9 mouse cellular contexts compared by ENCODE assay signal in the genomic region with DNA sequence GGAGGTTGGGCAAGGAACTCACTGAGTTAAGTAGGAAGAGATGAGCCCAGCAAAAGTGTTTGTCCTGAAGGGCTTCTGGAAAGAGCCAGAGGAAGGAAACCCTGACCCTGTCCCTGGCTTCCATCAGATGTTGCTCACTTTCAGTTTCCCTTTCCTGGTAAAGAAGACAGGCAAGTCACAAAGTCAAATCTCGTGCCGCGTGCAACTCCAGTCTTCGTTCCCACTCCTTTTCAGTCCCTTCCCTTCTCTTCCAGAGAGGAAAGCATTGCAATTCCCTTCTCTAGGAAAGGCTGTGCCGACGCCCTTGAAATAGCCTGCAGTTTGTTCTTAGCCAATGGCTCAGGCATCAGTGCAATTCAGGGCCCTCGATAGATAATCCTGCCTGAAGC. TPM values are rescaled to one million over a fixed set of nuclear protein-coding genes. Genes with fewer than 3 reads are reported as not detected.
DNase-seq lines count a peak whose midpoint lies in the region; ATAC-seq and TF ChIP-seq lines count a peak whose summit lies in the region.
"Had no signal": no experiment of that assay in that cellular context is flagged by ENCODE, and none has a peak within 500 bp of the region (broad histone marks: within the 10 kb centered on the region; RNA-seq: fewer than 3 reads in every experiment).

No protein-coding gene starts in this region.

- H3K36me3 ChIP-seq in intestine, postnatal 0 days (ENCODE audit: control insufficient read depth, insufficient read depth): peaks cover 9% of the 10 kb centered on the region
- peaks cover 11% of the 10 kb centered on the region for H3K36me3 ChIP-seq in lung, embryonic 14.5 days (ENCODE audit: insufficient read depth)
- 0 out of 2 replicates have a peak, but pooled peaks cover 3% of the 10 kb centered on the region for H3K36me3 ChIP-seq in midbrain, embryonic 15.5 days (replicated peaks)
- peaks cover 8% of the 10 kb centered on the region for H3K36me3 ChIP-seq in forebrain, embryonic 13.5 days (ENCODE audit: poor library complexity, severe bottlenecking)
- H3K36me3 ChIP-seq in forebrain, embryonic 16.5 days (ENCODE audit: control insufficient read depth, insufficient read depth): peaks cover 3% of the 10 kb centered on the region; the same call in 1 of the 2 replicates

- TF ChIP-seq CTCF in intestine, postnatal 0 days (IDR thresholded peaks at IDR 0.05; ENCODE audit: low read depth): no peak
- no peak for TF ChIP-seq CTCF in lung, embryonic 14.5 days (IDR thresholded peaks at IDR 0.05; ENCODE audit: low read depth)

- peak overlapping the region; percentile 46; the same call in 1 of the 2 replicates for H3K9ac ChIP-seq in intestine, postnatal 0 days (ENCODE audit: low read depth, low read length)
- no peak overlapping the region for H3K9ac ChIP-seq in lung, embryonic 14.5 days
- H3K9ac ChIP-seq in midbrain, embryonic 15.5 days: no peak overlapping the region
- no peak overlapping the region for H3K9ac ChIP-seq in forebrain, embryonic 13.5 days
- H3K9ac ChIP-seq in forebrain, embryonic 16.5 days (replicated peaks; ENCODE audit: low read depth, low read length): no peak overlapping the region
- H3K9ac ChIP-seq: embryonic facial prominence, embryonic 13.5 days had no signal

- peak overlapping the region; percentile 52 for H3K4me3 ChIP-seq in brown adipose tissue, adult 24 weeks (ENCODE audit: insufficient read depth, low read depth, low read length)
- H3K4me3 ChIP-seq in intestine, postnatal 0 days (ENCODE audit: low read depth, low read length): peak overlapping the region; percentile 14; the same call in 1 of the 2 replicates
- no peak overlapping the region for H3K4me3 ChIP-seq in lung, embryonic 14.5 days (ENCODE audit: low read depth, low read length)
- H3K4me3 ChIP-seq in midbrain, embryonic 15.5 days: no peak overlapping the region
- H3K4me3 ChIP-seq in forebrain, embryonic 13.5 days: no peak overlapping the region
- H3K4me3 ChIP-seq in forebrain, embryonic 16.5 days (replicated peaks; ENCODE audit: low read length): no peak overlapping the region
- H3K4me3 ChIP-seq: embryonic facial prominence, embryonic 13.5 days had no signal

- H3K27me3 ChIP-seq in intestine, postnatal 0 days (replicated peaks; ENCODE audit: control insufficient read depth, insufficient read depth, low read length): no peaks in the 10 kb centered on the region
- H3K27me3 ChIP-seq in lung, embryonic 14.5 days (ENCODE audit: insufficient read depth, low read length): no peaks in the 10 kb centered on the region
- no peaks in the 10 kb centered on the region for H3K27me3 ChIP-seq in midbrain, embryonic 15.5 days (replicated peaks)
- no peaks in the 10 kb centered on the region for H3K27me3 ChIP-seq in forebrain, embryonic 13.5 days
- H3K27me3 ChIP-seq in forebrain, embryonic 16.5 days (replicated peaks; ENCODE audit: control insufficient read depth, insufficient read depth, low read length): no peaks in the 10 kb centered on the region
- H3K27me3 ChIP-seq: embryonic facial prominence, embryonic 13.5 days had no signal

- peak overlapping the region; percentile 44 for H3K4me2 ChIP-seq in intestine, postnatal 0 days (replicated peaks; ENCODE audit: low read depth)
- peak overlapping the region; percentile 28; the same call in 1 of the 2 replicates for H3K4me2 ChIP-seq in lung, embryonic 14.5 days
- no peak overlapping the region for H3K4me2 ChIP-seq in midbrain, embryonic 15.5 days
- no peak overlapping the region for H3K4me2 ChIP-seq in forebrain, embryonic 13.5 days
- H3K4me2 ChIP-seq in forebrain, embryonic 16.5 days (ENCODE audit: low read length): no peak overlapping the region
- H3K4me2 ChIP-seq: embryonic facial prominence, embryonic 13.5 days had no signal

- peak overlapping the region; percentile 87 for H3K27ac ChIP-seq in brown adipose tissue, adult 24 weeks (replicated peaks; ENCODE audit: low read depth, low read length)
- H3K27ac ChIP-seq in intestine, postnatal 0 days (ENCODE audit: low read depth, low read length): peak overlapping the region; percentile 77
- H3K27ac ChIP-seq in lung, embryonic 14.5 days (ENCODE audit: low read depth): peak overlapping the region; percentile 74
- H3K27ac ChIP-seq in midbrain, embryonic 15.5 days: no peak overlapping the region
- H3K27ac ChIP-seq in forebrain, embryonic 13.5 days: no peak overlapping the region
- H3K27ac ChIP-seq in forebrain, embryonic 16.5 days (ENCODE audit: low read length): no peak overlapping the region
- H3K27ac ChIP-seq: embryonic facial prominence, embryonic 13.5 days had no signal

- WGBS in intestine, postnatal 0 days: 18% methylated on average over 7 of the region's 7 CpGs
- WGBS in lung, embryonic 14.5 days: 43% methylated on average over 7 of the region's 7 CpGs
- 75% methylated on average over 7 of the region's 7 CpGs for WGBS in midbrain, embryonic 15.5 days
- 81% methylated on average over 7 of the region's 7 CpGs for WGBS in forebrain, embryonic 13.5 days
- WGBS in forebrain, embryonic 16.5 days: 80% methylated on average over 7 of the region's 7 CpGs

- peaks cover 12% of the 10 kb centered on the region; the same call in 1 of the 2 replicates for H3K4me1 ChIP-seq in brown adipose tissue, adult 24 weeks (ENCODE audit: control insufficient read depth, insufficient read depth, insufficient read length, low read length)
- H3K4me1 ChIP-seq in intestine, postnatal 0 days (replicated peaks; ENCODE audit: control insufficient read depth, insufficient read depth, low read length): peaks cover 8% of the 10 kb centered on the region; the same call in 1 of the 2 replicates
- peaks cover 9% of the 10 kb centered on the region for H3K4me1 ChIP-seq in lung, embryonic 14.5 days (ENCODE audit: insufficient read depth)
- H3K4me1 ChIP-seq in midbrain, embryonic 15.5 days: peaks cover 22% of the 10 kb centered on the region
- H3K4me1 ChIP-seq in forebrain, embryonic 13.5 days: peaks cover 19% of the 10 kb centered on the region
- peaks cover 18% of the 10 kb centered on the region for H3K4me1 ChIP-seq in forebrain, embryonic 16.5 days (replicated peaks; ENCODE audit: control insufficient read depth, insufficient read depth, low read length)

- DNase-seq in ES-CJ7 (ENCODE audit: low read depth, low spot score): peak; percentile 27
- DNase-seq in lung, embryonic 14.5 days: peak; percentile 61
- no peak for DNase-seq in cerebellum, adult 18-20 months

- no peak for ATAC-seq in intestine, postnatal 0 days
- peak; percentile 6; the same call in 1 of the 2 replicates for ATAC-seq in lung, embryonic 14.5 days (ENCODE audit: insufficient read depth)
- ATAC-seq in midbrain, embryonic 15.5 days (replicated peaks): no peak
- ATAC-seq in forebrain, embryonic 13.5 days: no peak
- ATAC-seq in forebrain, embryonic 16.5 days: no peak

- no peaks in the 10 kb centered on the region for H3K9me3 ChIP-seq in intestine, postnatal 0 days (ENCODE audit: control insufficient read depth)
- no peaks in the 10 kb centered on the region for H3K9me3 ChIP-seq in lung, embryonic 14.5 days (ENCODE audit: low read depth, low read length)
- no peaks in the 10 kb centered on the region for H3K9me3 ChIP-seq in midbrain, embryonic 15.5 days
- H3K9me3 ChIP-seq in forebrain, embryonic 13.5 days (replicated peaks): no peaks in the 10 kb centered on the region
- H3K9me3 ChIP-seq in forebrain, embryonic 16.5 days (ENCODE audit: control insufficient read depth, low read length): no peaks in the 10 kb centered on the region
- H3K9me3 ChIP-seq: embryonic facial prominence, embryonic 13.5 days had no signal

RNA-seq across cellular contexts. Expression of a gene that starts 2.5 kb away (rescaled TPM):
- 14.4 and 20.0 TPM in 2 replicates for polyA plus RNA-seq in brown adipose tissue, adult 24 weeks (2012; ENCODE audit: insufficient read depth, insufficient read length, missing spikeins)
- polyA plus RNA-seq in intestine, postnatal 0 days (2015; fragmentation: Nextera tagmentation; extraction: Ambion mirVana): 59.2 and 62.0 TPM in 2 replicates
- 31.2 and 33.3 TPM in 2 replicates for polyA plus RNA-seq in lung, embryonic 14.5 days (2014; fragmentation: Nextera tagmentation; extraction: Ambion mirVana)
- 66.0 and 67.5 TPM in 2 replicates for polyA plus RNA-seq in midbrain, embryonic 15.5 days (2015; fragmentation: Nextera tagmentation; extraction: Ambion mirVana)
- 39.4 and 40.6 TPM in 2 replicates for polyA plus RNA-seq in forebrain, embryonic 13.5 days (2015; fragmentation: Nextera tagmentation; extraction: Ambion mirVana)
- polyA plus RNA-seq in forebrain, embryonic 16.5 days (2015; fragmentation: Nextera tagmentation; extraction: Ambion mirVana): 51.2 and 63.0 TPM in 2 replicates

RNA-seq across cellular contexts. Expression of a gene that starts 15.4 kb away (rescaled TPM):
- polyA plus RNA-seq in brown adipose tissue, adult 24 weeks (2012; ENCODE audit: insufficient read depth, insufficient read length, missing spikeins): 38.1 and 48.7 TPM in 2 replicates
- 34.0 and 34.3 TPM in 2 replicates for polyA plus RNA-seq in intestine, postnatal 0 days (2015; fragmentation: Nextera tagmentation; extraction: Ambion mirVana)
- 51.4 and 60.1 TPM in 2 replicates for polyA plus RNA-seq in lung, embryonic 14.5 days (2014; fragmentation: Nextera tagmentation; extraction: Ambion mirVana)
- polyA plus RNA-seq in midbrain, embryonic 15.5 days (2015; fragmentation: Nextera tagmentation; extraction: Ambion mirVana): 43.8 and 46.3 TPM in 2 replicates
- 56.4 and 57.3 TPM in 2 replicates for polyA plus RNA-seq in forebrain, embryonic 13.5 days (2015; fragmentation: Nextera tagmentation; extraction: Ambion mirVana)
- 59.5 and 70.2 TPM in 2 replicates for polyA plus RNA-seq in forebrain, embryonic 16.5 days (2015; fragmentation: Nextera tagmentation; extraction: Ambion mirVana)

Comparison
In these comparisons a context has a peak if more than half of its experiments do, and no peak if none do; other contexts are left out.
1. DNase-seq: peak in ES-CJ7 (single experiment) and lung, embryonic 14.5 days (single experiment); none in cerebellum, adult 18-20 months (0 of 2).
2. H3K27ac ChIP-seq: peak in brown adipose tissue, adult 24 weeks (single experiment), intestine, postnatal 0 days (single experiment) and lung, embryonic 14.5 days (single experiment); none in midbrain, embryonic 15.5 days (single experiment), forebrain, embryonic 13.5 days (single experiment) and forebrain, embryonic 16.5 days (single experiment).
3. H3K4me3 ChIP-seq: peak in brown adipose tissue, adult 24 weeks (single experiment) and intestine, postnatal 0 days (single experiment); none in lung, embryonic 14.5 days (single experiment), midbrain, embryonic 15.5 days (single experiment), forebrain, embryonic 13.5 days (single experiment) and forebrain, embryonic 16.5 days (single experiment).
4. H3K4me2 ChIP-seq: peak in intestine, postnatal 0 days (single experiment) and lung, embryonic 14.5 days (single experiment); none in midbrain, embryonic 15.5 days (single experiment), forebrain, embryonic 13.5 days (single experiment) and forebrain, embryonic 16.5 days (single experiment).